Mouse (Mus musculus) thymus, postnatal 10 days (tissue): ENCODE measurements around the gene Nhlrc4.

ENCODE experiments used
- DNase-seq, 2 experiments: peaks; one replicate each; pipeline ENCODE4 v3.0.0; 2021; ENCODE audit warnings: low spot score in 2 of 2

Gene Nhlrc4

GRCm38 (mm10) chr17:25925348-25925747 is 19.4 kb downstream of the Nhlrc4 start:
- DNase-seq = no peak

- no peak for DNase-seq
Measured at GRCm38 (mm10) chr17:25922120-25922519, 22.6 kb downstream of the Nhlrc4 start.

GRCm38 (mm10) chr17:25919786-25920642 is 24.7 kb downstream of the Nhlrc4 start:
- peak; percentile 99 to 100 for DNase-seq

- peak in 1 of 2 experiments; percentile 44 for DNase-seq
Measured at GRCm38 (mm10) chr17:25919144-25919785, 25.5 kb downstream of the Nhlrc4 start, which contains the start of gene Rab40c. Rab40c (minus strand) TSS chr17:25919727.

GRCm38 (mm10) chr17:25918037-25918750 is 26.6 kb downstream of the Nhlrc4 start:
- DNase-seq = no peak

GRCm38 (mm10) chr17:25916931-25917647 is 27.7 kb downstream of the Nhlrc4 start:
- no peak for DNase-seq

GRCm38 (mm10) chr17:25914295-25914694 is 30.5 kb downstream of the Nhlrc4 start:
- no peak for DNase-seq

- no peak for DNase-seq
Measured at GRCm38 (mm10) chr17:25913877-25914275, 30.9 kb downstream of the Nhlrc4 start.

- no peak for DNase-seq
Measured at GRCm38 (mm10) chr17:25913186-25913876, 31.4 kb downstream of the Nhlrc4 start.

- no peak for DNase-seq
Measured at GRCm38 (mm10) chr17:25911816-25912215, 32.9 kb downstream of the Nhlrc4 start.

GRCm38 (mm10) chr17:25907640-25908039 is 37.1 kb downstream of the Nhlrc4 start:
- DNase-seq = no peak

- no peak for DNase-seq
Measured at GRCm38 (mm10) chr17:25903061-25903460, 41.7 kb downstream of the Nhlrc4 start.

- DNase-seq = no peak
Measured at GRCm38 (mm10) chr17:25900193-25900592, 44.6 kb downstream of the Nhlrc4 start.

- no peak for DNase-seq
Measured at GRCm38 (mm10) chr17:25895891-25896290, 48.9 kb downstream of the Nhlrc4 start.

- DNase-seq = no peak
Measured at GRCm38 (mm10) chr17:25895415-25895814, 49.3 kb downstream of the Nhlrc4 start.

GRCm38 (mm10) chr17:25893975-25894617 is 50.7 kb downstream of the Nhlrc4 start:
- peak; percentile 43 to 76 for DNase-seq
